Mouse (Mus musculus) MEL (cell line): ENCODE data around the gene Zcchc3. TPM values are rescaled to one million over a fixed set of nuclear protein-coding genes. Genes with fewer than 3 reads are reported as not detected.

Experiments used
- DNase-seq: peaks from one replicate; pipeline ENCODE4 v3.0.0; 2011; ENCODE audit warnings: low read depth, low spot score
- H3K27ac ChIP-seq: 2 replicates; pipeline ENCODE4 v1.5.1; 2012; ENCODE audit warnings: low read depth, mild to moderate bottlenecking, control low read depth, low read length, moderate library complexity; ENCODE audit not compliant: control insufficient read depth
- H3K27me3 ChIP-seq, 2 experiments: fragments of 150-350 bp in 1 of 2; sonication (generic) in 1 of 2; 2 replicates each; pipeline ENCODE4 v1.6.1; 2012; ENCODE audit warnings: low read length in 2 of 2, mild to moderate bottlenecking in 2 of 2, improper control_type of control experiment in 1 of 2, moderate library complexity in 1 of 2; ENCODE audit not compliant: insufficient read depth in 2 of 2, control insufficient read depth in 1 of 2
- H3K36me3 ChIP-seq, 2 experiments: 2 replicates each; pipeline ENCODE4 v1.6.1; 2012 to 2014; ENCODE audit warnings: low read length in 2 of 2, improper control_type of control experiment in 1 of 2, inconsistent platforms in 1 of 2, mild to moderate bottlenecking in 1 of 2; ENCODE audit not compliant: insufficient read depth in 2 of 2, control insufficient read depth in 1 of 2
- H3K4me1 ChIP-seq, 2 experiments: fragments of 150-350 bp in 1 of 2; sonication (generic) in 1 of 2; 2 replicates each; pipeline ENCODE4 v1.6.1; 2012; ENCODE audit warnings: low read length in 2 of 2, improper control_type of control experiment in 1 of 2, mild to moderate bottlenecking in 1 of 2; ENCODE audit not compliant: insufficient read depth in 2 of 2, control insufficient read depth in 1 of 2
- H3K4me3 ChIP-seq, 2 experiments: fragments of 150-350 bp in 1 of 2; sonication (generic) in 1 of 2; 2 replicates each; pipeline ENCODE4 v1.5.1; 2012; ENCODE audit warnings: low read depth in 2 of 2, low read length in 2 of 2, mild to moderate bottlenecking in 2 of 2, moderate library complexity in 2 of 2, control low read depth in 1 of 2, improper control_type of control experiment in 1 of 2; ENCODE audit not compliant: control insufficient read depth in 1 of 2, insufficient read depth in 1 of 2
- H3K79me2 ChIP-seq: 2 replicates; pipeline ENCODE4 v1.6.1; 2012; ENCODE audit warnings: mild to moderate bottlenecking, low read length, moderate library complexity; ENCODE audit not compliant: control insufficient read depth, poor library complexity, insufficient read depth
- H3K9ac ChIP-seq: 2 replicates; pipeline ENCODE4 v1.6.1; 2012; ENCODE audit warnings: low read depth, mild to moderate bottlenecking, control low read depth, low read length, moderate library complexity; ENCODE audit not compliant: control insufficient read depth, poor library complexity, severe bottlenecking
- H3K9me3 ChIP-seq: fragments of 150-350 bp; sonication (generic); replicated peaks from 2 replicates; pipeline ENCODE4 v1.6.1; 2012; ENCODE audit warnings: mild to moderate bottlenecking, low read length, improper control_type of control experiment, moderate library complexity; ENCODE audit not compliant: insufficient read depth
- BHLHE40 ChIP-seq: IDR thresholded peaks from 2 replicates; pipeline ENCODE4 v1.6.1; 2012; ENCODE audit warnings: low read depth, mild to moderate bottlenecking, inconsistent platforms, low read length, improper control_type of control experiment, borderline replicate concordance
- CHD1 ChIP-seq: IDR thresholded peaks from 2 replicates; pipeline ENCODE4 v1.6.1; 2012; ENCODE audit warnings: low read depth, mild to moderate bottlenecking, inconsistent platforms, low read length, improper control_type of control experiment
- CTCF ChIP-seq, 3 experiments: IDR thresholded peaks in 2 of 3; conservative IDR thresholded peaks in 1 of 3; 2 replicates each; pipeline ENCODE4 v1.5.1; 2011 to 2012; ENCODE audit warnings: low read length in 3 of 3, low read depth in 2 of 3, mild to moderate bottlenecking in 2 of 3, improper control_type of control experiment in 1 of 3, inconsistent platforms in 1 of 3, mixed read lengths in 1 of 3, moderate library complexity in 1 of 3; ENCODE audit not compliant: control insufficient read depth in 1 of 3, insufficient read depth in 1 of 3, poor library complexity in 1 of 3, severe bottlenecking in 1 of 3
- ELF1 ChIP-seq: IDR thresholded peaks from 2 replicates; pipeline ENCODE4 v1.6.1; 2014; ENCODE audit warnings: low read depth, mild to moderate bottlenecking, inconsistent platforms, low read length, improper control_type of control experiment, moderate library complexity
- EP300 ChIP-seq, 2 experiments: IDR thresholded peaks; 2 replicates each; pipeline ENCODE4 v1.6.1; 2011; ENCODE audit warnings: improper control_type of control experiment in 2 of 2, low read length in 2 of 2, low read depth in 1 of 2, mild to moderate bottlenecking in 1 of 2
- GABPA ChIP-seq: IDR thresholded peaks from 2 replicates; pipeline ENCODE4 v1.6.1; 2012; ENCODE audit warnings: low read depth, mild to moderate bottlenecking, inconsistent platforms, low read length, improper control_type of control experiment, moderate library complexity
- HCFC1 ChIP-seq: IDR thresholded peaks from 2 replicates; pipeline ENCODE4 v1.6.1; 2012; ENCODE audit warnings: low read depth, mild to moderate bottlenecking, inconsistent platforms, low read length, improper control_type of control experiment, moderate library complexity
- KAT2A ChIP-seq: conservative IDR thresholded peaks from 2 replicates; pipeline ENCODE4 v1.6.1; 2012; ENCODE audit warnings: low read depth, low read length, improper control_type of control experiment, inconsistent platforms
- MAFK ChIP-seq: IDR thresholded peaks from 2 replicates; pipeline ENCODE4 v1.6.1; 2011; ENCODE audit warnings: low read depth, mild to moderate bottlenecking, low read length, improper control_type of control experiment, borderline replicate concordance
- MEF2A ChIP-seq: IDR thresholded peaks from 2 replicates; pipeline ENCODE4 v1.6.1; 2014; ENCODE audit warnings: low read depth, mild to moderate bottlenecking, inconsistent platforms, low read length, improper control_type of control experiment; ENCODE audit not compliant: poor library complexity, insufficient replicate concordance, severe bottlenecking; ENCODE audit errors: extremely low read depth
- MXI1 ChIP-seq: IDR thresholded peaks from 2 replicates; pipeline ENCODE4 v1.6.1; 2011; ENCODE audit warnings: mild to moderate bottlenecking, low read depth, low read length, improper control_type of control experiment
- MYC ChIP-seq: IDR thresholded peaks from 2 replicates; pipeline ENCODE4 v1.6.1; 2011; ENCODE audit warnings: low read depth, mild to moderate bottlenecking, low read length, improper control_type of control experiment, moderate library complexity
- NELFE ChIP-seq: IDR thresholded peaks from 2 replicates; pipeline ENCODE4 v1.6.1; 2011; ENCODE audit warnings: low read depth, low read length, improper control_type of control experiment
- NRF1 ChIP-seq: IDR thresholded peaks from 2 replicates; pipeline ENCODE4 v1.6.1; 2014; ENCODE audit warnings: low read depth, mild to moderate bottlenecking, inconsistent platforms, low read length, improper control_type of control experiment, moderate library complexity; ENCODE audit not compliant: poor library complexity, insufficient read depth, severe bottlenecking
- POLR2A ChIP-seq, 2 experiments: IDR thresholded peaks; 2 replicates each; pipeline ENCODE4 v1.6.1; 2011 to 2012; ENCODE audit warnings: low read length in 2 of 2, mild to moderate bottlenecking in 2 of 2, control low read depth in 1 of 2, improper control_type of control experiment in 1 of 2, low read depth in 1 of 2, moderate library complexity in 1 of 2; ENCODE audit not compliant: control insufficient read depth in 1 of 2, insufficient read depth in 1 of 2, poor library complexity in 1 of 2
- RAD21 ChIP-seq: IDR thresholded peaks from 2 replicates; pipeline ENCODE4 v1.6.1; 2011; ENCODE audit warnings: mild to moderate bottlenecking, low read depth, low read length, improper control_type of control experiment
- RCOR1 ChIP-seq: IDR thresholded peaks from 2 replicates; pipeline ENCODE4 v1.6.1; 2012; ENCODE audit warnings: low read depth, mild to moderate bottlenecking, inconsistent platforms, low read length, improper control_type of control experiment
- TAL1 ChIP-seq: IDR thresholded peaks from 2 replicates; pipeline ENCODE4 v1.6.1; 2012; ENCODE audit warnings: mild to moderate bottlenecking, inconsistent platforms, low read length, moderate library complexity, mixed read lengths
- TCF12 ChIP-seq: IDR thresholded peaks from 2 replicates; pipeline ENCODE4 v1.6.1; 2014; ENCODE audit warnings: low read depth, mild to moderate bottlenecking, inconsistent platforms, low read length, improper control_type of control experiment, moderate library complexity
- USF1 ChIP-seq: IDR thresholded peaks from 2 replicates; pipeline ENCODE4 v1.6.1; 2014; ENCODE audit warnings: low read depth, mild to moderate bottlenecking, inconsistent platforms, low read length, improper control_type of control experiment, moderate library complexity
- ZC3H11A ChIP-seq: IDR thresholded peaks from 2 replicates; pipeline ENCODE4 v1.6.1; 2012; ENCODE audit warnings: low read depth, mild to moderate bottlenecking, inconsistent platforms, low read length, improper control_type of control experiment
- ZKSCAN1 ChIP-seq: IDR thresholded peaks from 2 replicates; pipeline ENCODE4 v1.6.1; 2012; ENCODE audit warnings: low read depth, mild to moderate bottlenecking, inconsistent platforms, low read length, improper control_type of control experiment, moderate library complexity
- ZMIZ1 ChIP-seq: IDR thresholded peaks from 2 replicates; pipeline ENCODE4 v1.6.1; 2012; ENCODE audit warnings: low read depth, mild to moderate bottlenecking, inconsistent platforms, low read length, improper control_type of control experiment, moderate library complexity
- ZNF384 ChIP-seq: IDR thresholded peaks from 2 replicates; pipeline ENCODE4 v1.6.1; 2012; ENCODE audit warnings: low read depth, mild to moderate bottlenecking, inconsistent platforms, low read length, improper control_type of control experiment
- polyA plus RNA-seq, 2 experiments: library from polyadenylated mRNA; stranded (reverse) in 1 of 2; unstranded in 1 of 2; fragments of >175 nt in 1 of 2; fragments of >200 nt in 1 of 2; gene quantifications; 2 replicates each; pipeline versions ENCODE4 v1.2.1 to v1.2.4; 2012; ENCODE audit warnings: low replicate concordance in 2 of 2, low read depth in 1 of 2; ENCODE audit not compliant: insufficient read length in 2 of 2, insufficient read depth in 1 of 2, missing spikeins in 1 of 2
- total RNA-seq: library from RNA; depleted of rRNA; stranded (reverse); fragments of 300-350 nt; gene quantifications from 2 replicates; pipeline ENCODE4 v1.2.3, GENCODE M21; 2012

Zcchc3 gene
- total and polyA plus RNA-seq, 3 experiments: 5.7 to 12.1 TPM; not detected in 1

DNA sequence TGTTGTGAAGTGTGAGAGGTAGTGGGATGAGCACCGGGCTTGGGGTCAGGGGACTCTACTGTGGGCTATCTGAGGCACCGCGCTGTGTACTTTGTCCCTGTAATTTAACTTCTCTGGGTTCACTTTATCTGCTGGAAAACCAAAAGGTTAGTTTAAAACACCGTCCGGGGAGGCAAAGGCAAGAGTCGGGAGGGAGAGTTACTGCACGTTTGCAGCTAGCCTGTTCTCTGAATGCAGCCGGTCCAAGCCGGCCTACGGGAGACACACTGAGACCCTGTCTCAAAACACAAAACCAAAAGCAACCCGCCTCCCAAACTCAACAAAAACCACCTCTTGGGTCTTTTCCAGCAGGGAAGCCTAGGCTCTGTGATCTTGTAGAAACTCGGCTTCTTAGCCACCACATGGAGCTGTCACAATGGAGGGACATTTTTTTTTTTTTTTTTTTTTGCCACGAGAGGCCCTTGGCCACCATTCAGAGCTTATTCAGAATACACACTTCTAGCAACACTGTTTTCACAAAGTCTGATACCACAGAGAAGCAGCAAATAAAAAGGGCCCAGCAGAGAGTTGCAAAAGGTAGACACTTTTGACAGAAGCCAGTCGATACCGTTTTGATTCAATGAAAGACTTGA lies 2.2 kb downstream of the Zcchc3 start:
- no peak overlapping the region for H3K4me3 ChIP-seq
- TF ChIP-seq ZNF384 (0 out of 2 replicates have a peak, but pooled peaks have one; percentile 9), NELFE (no peak), POLR2A (IDR thresholded peaks at IDR 0.05; ENCODE audit: control insufficient read depth in 1 of 2, insufficient read depth in 1 of 2, low read depth in 1 of 2, low read length in 2 of 2, poor library complexity in 1 of 2) (no peak)
- H3K9ac ChIP-seq: no peak overlapping the region
- no peak for DNase-seq
- H3K4me1 ChIP-seq: no peaks in the 10 kb centered on the region; a peak in 1 of 4 replicates
- H3K79me2 ChIP-seq: peaks cover 16% of the 10 kb centered on the region
- H3K9me3 ChIP-seq: no peaks in the 10 kb centered on the region
- H3K27ac ChIP-seq: no peak overlapping the region
- no peaks in the 10 kb centered on the region for H3K36me3 ChIP-seq
- H3K27me3 ChIP-seq: no peaks in the 10 kb centered on the region

GRCm38 (mm10) chr2:152411471-152411870 lies 3.4 kb downstream of the Zcchc3 start:
- Histone ChIP-seq H3K9me3 (no peaks in the 10 kb centered on the region), H3K79me2 (peaks cover 16% of the 10 kb centered on the region), H3K27ac (no peak overlapping the region), H3K4me1 (peaks cover 0 to 5% of the 10 kb centered on the region in 2 experiments; a peak in 3 of 4 replicates), H3K4me3 (no peak overlapping the region), H3K27me3 (no peaks in the 10 kb centered on the region)
- no peak for DNase-seq
- TF ChIP-seq RCOR1 (no peak), GABPA (no peak), MAFK (no peak), ELF1 (no peak), TCF12 (no peak), ZMIZ1 (no peak)
- TF ChIP-seq, all 39 proteins: peak for 0
- Histone ChIP-seq H3K9ac (no peak overlapping the region), H3K36me3 (no peaks in the 10 kb centered on the region)

DNA sequence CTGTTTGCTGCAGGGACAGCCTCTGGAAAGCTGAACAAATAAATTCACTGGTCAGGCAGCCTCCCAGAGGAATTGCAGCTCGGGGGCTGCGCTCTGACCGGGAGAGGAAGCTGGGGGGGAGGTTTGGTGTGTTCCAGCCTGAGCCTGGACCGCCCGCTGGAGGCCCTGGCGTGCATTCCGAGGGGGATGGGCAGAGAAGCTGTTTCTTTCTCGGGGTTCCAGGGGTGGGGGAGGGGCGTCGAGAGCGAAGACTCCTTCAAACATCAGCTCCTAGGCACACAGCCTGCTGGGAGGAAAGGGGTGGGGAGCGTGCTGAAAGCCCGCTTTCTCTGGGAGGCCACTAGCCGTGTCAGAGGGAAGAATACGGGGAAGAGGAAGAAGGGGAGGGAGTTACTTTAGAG lies 3.9 kb downstream of the Zcchc3 start:
- Histone ChIP-seq H3K27ac (no peak overlapping the region), H3K9ac (no peak overlapping the region), H3K4me3 (no peak overlapping the region), H3K9me3 (no peaks in the 10 kb centered on the region), H3K79me2 (peaks cover 16% of the 10 kb centered on the region), H3K4me1 (peaks cover 0 to 7% of the 10 kb centered on the region in 2 experiments; a peak in 3 of 4 replicates), H3K36me3 (no peaks in the 10 kb centered on the region)
- TF ChIP-seq CTCF (IDR thresholded peaks at IDR 0.05 in 2 of 3, conservative IDR thresholded peaks at IDR 0.05 in 1 of 3; ENCODE audit: control insufficient read depth in 1 of 3, insufficient read depth in 1 of 3, low read depth in 2 of 3, low read length in 3 of 3, poor library complexity in 1 of 3, severe bottlenecking in 1 of 3) (no peak), NRF1 (no peak), HCFC1 (no peak), ELF1 (no peak), MEF2A (no peak), TAL1 (no peak), ZC3H11A (no peak), USF1 (no peak), CHD1 (no peak), RCOR1 (no peak), EP300 (IDR thresholded peaks at IDR 0.05; ENCODE audit: low read depth in 1 of 2, low read length in 2 of 2) (no peak), KAT2A (no peak), ZKSCAN1 (no peak), BHLHE40 (no peak), MYC (no peak), TCF12 (no peak), MAFK (no peak), MXI1 (no peak), RAD21 (no peak)
- TF ChIP-seq, all 39 proteins: peak for 0
- no peak for DNase-seq
- H3K27me3 ChIP-seq: no peaks in the 10 kb centered on the region
